Mouse (Mus musculus): ENCODE measurements around the gene Atxn7l2.

The Atxn7l2 gene

GRCm38 (mm10) chr3:108205601-108206000 lies 5.1 kb downstream of the Atxn7l2 start:
- no peak for DNase-seq (ENCODE audit: low read depth, low spot score)

DNA sequence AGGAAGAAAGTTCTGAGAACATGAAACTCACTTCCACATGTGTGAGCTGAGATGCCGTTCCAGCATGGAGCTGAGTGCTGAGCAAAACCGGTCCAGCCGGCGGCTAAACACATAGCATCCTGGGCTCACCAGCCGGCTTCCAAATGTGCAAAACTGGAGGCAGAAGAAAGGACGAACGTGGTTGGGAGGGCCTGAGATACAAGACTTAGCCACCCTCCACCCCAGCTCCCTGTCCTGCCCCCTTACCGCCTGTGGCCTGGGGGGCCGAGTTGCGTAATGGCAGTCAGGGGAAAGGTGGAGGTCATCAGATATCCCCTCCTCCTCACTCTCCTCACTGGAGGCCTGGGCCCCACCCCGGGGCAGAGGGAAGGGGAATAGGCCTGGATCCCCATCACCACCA lies 6.3 kb downstream of the Atxn7l2 start:
- no peak for DNase-seq (ENCODE audit: low read depth, low spot score)

DNA sequence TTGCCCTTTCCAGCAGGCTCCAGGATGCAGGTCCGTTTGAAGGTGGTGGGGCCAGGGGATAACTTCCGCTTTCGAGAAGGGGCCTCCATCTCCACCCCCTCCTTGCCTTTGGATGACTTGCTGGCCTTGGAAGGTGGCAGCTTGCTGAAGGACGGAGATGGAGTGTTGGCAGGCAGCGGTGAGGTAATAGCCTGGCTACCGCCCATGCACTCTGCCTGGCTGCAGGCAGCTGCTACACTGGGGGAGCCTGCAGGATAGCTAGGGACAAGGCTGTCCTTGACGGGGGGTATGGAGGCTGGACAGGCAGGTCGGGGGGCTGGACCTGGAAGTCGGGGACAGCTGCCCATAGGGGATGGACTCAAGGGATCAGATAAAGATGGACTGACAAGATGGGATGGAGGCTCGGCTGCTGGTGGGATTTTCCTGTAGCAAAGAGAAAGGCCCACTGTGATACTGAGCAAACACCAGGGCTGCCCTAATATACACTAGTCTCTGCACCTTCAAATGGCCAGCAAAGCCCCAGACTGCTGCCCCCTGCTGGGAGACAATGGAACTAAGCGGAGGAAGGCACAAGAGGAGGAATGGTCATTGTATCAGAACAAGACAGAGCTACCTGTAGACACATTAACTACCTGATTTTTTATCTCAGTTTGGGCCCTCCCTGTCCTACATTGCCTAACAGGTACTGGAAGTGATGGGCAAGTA lies 7.0 kb downstream of the Atxn7l2 start:
- DNase-seq (ENCODE audit: low read depth, low spot score): no peak

GRCm38 (mm10) chr3:108203212-108203611 lies 7.5 kb downstream of the Atxn7l2 start:
- no peak for DNase-seq (ENCODE audit: low read depth, low spot score)

DNA sequence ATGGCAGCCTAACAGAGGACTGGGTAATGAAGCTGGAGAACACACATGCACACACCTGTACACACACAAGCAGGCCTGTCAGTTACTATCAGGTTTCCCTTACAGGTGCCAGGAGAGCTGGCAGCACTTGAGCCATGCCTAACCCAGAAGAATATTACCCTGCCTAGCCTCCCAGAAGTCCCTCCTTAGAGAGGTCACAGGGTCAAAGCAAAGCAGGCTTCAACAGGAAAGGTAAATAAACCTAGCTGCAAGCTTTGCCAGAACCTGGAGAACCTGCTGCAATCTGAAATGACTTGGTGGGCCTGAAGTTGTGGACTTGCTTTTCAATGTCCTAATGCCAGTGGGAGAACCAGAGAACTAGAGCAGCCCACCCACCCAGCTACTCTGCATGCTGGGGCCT lies 8.2 kb downstream of the Atxn7l2 start:
- no peak for DNase-seq (ENCODE audit: low read depth, low spot score)

DNA sequence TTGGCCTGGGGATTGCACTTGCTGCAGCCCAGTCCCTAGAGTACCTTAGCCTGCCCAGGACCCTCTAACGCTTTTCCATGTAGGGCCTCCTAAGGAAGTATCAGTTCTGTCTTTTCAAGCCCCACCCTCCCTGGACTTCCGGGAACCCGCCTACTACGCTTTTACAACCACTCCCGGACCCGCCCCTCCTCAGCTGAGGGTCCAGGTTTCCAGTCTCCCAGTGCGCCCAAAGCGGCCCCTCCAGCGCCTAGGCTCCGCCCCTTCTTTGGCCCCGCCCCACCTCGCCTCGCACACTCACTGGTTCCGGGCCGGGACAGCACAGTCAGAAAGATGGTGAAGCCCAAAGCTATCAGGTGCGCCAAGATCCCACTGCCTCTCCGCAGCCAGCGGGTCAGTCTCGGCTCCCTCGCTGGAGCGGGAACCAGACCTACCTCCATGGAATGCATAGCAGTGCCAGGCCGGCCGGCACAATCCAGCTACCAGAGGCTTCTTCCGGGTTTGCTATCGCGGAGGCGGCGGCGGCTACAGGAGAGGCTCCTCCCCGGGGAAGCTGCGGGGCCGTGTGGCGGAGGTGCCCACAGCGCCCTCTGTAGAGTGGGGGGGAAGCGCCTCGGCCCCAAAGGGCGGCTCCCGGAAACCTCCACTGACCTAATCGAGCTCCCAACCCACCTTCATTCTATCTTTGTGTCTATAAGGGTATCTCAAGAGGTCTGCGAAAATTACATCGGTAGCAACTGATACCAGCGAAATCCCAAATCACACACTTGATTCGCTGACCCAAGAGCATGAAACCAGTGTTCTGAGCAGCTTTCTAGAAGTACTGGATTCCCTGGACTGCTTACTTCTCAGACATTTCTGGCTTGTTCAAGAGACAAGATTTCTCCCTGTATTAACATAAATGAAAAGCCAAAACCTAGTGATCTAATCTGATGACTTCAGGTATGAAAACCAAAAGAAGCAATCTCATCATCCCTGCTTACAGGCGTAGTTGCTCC lies 10.1 kb downstream of the Atxn7l2 start, which contains the start of gene Cyb561d1:
Gene Cyb561d1, minus strand, starts transcription at position 884 of the 995 bp plus-strand sequence.
- DNase-seq (ENCODE audit: low read depth, low spot score): no peak

DNA sequence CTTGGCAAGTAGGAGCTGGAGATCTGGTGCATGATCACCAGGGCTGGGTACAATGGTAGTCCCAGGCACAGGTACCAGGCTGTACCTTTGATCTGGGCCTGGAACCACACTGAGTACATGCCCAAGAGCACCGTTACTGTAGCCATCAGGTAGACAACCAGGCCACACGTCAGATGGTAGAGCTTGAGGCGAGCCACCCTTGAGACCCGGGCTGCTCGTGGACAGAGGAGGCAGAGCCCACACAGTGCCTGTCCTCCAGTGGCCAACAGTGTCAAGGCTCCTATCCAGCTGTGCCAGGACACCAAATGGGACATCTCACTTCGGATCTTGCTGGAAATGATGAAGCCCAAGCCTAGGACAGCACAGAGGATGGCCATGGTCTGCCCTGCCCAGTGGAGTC lies 11.5 kb downstream of the Atxn7l2 start:
- DNase-seq (ENCODE audit: low read depth, low spot score): no peak

GRCm38 (mm10) chr3:108197066-108197497 lies 13.7 kb downstream of the Atxn7l2 start:
- peak; percentile 84 for DNase-seq (ENCODE audit: low read depth, low spot score)

DNA sequence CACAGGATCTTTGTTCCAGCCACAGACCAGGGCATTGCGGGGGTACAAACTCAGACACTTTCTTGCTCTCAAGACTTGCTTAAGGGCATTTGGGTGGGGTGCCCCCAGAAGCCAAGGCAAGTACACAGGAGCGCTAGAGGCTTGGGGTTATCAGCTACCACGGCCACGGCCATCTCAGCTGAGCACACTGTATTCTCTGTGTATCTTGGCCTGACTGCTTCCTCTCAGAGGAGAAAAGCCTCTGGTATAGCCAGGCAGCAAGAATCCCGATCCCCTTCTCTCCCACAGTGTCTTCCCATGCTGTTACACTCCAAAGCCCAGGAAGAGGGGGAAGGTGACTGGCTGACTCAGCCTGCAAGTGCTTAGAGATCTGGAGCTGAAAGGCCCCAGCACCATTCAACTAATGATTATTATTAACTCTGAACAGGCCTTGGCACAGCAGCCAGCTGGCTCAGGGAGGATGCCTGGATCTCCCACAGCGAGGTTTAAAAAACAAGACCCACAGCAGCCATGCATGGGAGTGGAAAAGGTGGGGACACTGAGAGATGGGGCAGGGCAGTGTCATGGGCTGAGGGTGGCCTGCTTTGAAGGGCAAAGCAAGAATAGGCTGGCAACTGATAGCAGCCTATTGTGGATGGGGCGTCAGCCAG lies 14.7 kb downstream of the Atxn7l2 start:
- DNase-seq (ENCODE audit: low read depth, low spot score): peak; percentile 77

- no peak for DNase-seq (ENCODE audit: low read depth, low spot score)
These were observed 15.4 kb downstream of the Atxn7l2 start for GRCm38 (mm10) chr3:108195287-108195686.

GRCm38 (mm10) chr3:108193686-108194085 lies 17.0 kb downstream of the Atxn7l2 start:
- DNase-seq (ENCODE audit: low read depth, low spot score): no peak

DNA sequence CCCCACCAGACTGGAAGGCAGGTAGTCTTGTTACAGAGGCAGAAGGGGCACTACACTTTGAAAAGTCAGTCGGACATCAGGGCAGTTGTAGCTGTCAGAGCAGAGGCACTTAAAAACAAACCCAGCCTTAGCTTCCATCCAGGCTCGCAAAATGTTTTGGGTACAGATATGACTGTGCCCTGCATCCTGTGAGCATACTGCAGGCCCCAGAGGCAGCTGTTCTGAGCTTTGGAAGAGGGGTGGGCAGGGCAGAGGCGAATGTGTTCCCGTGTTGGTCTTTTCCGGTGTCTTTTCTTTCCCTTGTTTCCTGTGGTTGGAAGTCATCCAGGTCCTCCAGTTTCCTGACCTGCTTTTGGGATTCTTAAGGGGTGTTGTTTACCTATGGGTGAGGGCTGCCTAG lies 20.8 kb downstream of the Atxn7l2 start:
- DNase-seq (ENCODE audit: low read depth, low spot score): no peak

- no peak for DNase-seq (ENCODE audit: low read depth, low spot score)
These were observed 21.8 kb downstream of the Atxn7l2 start for GRCm38 (mm10) chr3:108188716-108189490.

DNA sequence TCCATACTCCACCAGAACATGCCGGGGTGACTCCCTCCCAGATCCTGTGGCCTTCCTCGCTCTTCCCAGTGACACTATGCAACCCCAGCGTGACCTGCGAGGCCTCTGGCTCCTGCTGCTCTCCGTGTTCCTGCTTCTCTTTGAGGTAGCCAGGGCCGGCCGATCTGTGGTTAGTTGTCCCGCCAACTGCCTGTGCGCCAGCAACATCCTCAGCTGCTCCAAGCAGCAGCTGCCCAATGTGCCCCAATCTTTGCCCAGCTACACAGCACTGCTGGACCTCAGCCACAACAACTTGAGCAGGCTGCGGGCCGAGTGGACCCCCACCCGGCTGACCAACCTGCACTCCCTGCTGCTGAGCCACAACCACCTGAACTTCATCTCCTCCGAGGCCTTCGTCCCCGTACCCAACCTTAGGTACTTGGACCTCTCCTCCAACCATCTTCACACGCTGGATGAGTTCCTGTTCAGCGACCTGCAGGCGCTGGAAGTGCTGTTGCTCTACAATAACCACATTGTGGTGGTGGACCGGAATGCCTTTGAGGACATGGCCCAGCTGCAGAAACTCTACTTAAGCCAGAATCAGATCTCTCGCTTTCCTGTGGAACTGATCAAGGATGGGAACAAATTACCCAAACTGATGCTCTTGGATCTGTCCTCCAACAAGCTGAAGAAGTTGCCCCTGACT lies 23.5 kb downstream of the Atxn7l2 start:
- DNase-seq (ENCODE audit: low read depth, low spot score): no peak

- no peak for DNase-seq (ENCODE audit: low read depth, low spot score)
These were observed 24.4 kb downstream of the Atxn7l2 start, which contains the start of gene Amigo1 for GRCm38 (mm10) chr3:108186098-108187047. TSS of gene Amigo1 (plus strand) at chr3:108186335.

DNA sequence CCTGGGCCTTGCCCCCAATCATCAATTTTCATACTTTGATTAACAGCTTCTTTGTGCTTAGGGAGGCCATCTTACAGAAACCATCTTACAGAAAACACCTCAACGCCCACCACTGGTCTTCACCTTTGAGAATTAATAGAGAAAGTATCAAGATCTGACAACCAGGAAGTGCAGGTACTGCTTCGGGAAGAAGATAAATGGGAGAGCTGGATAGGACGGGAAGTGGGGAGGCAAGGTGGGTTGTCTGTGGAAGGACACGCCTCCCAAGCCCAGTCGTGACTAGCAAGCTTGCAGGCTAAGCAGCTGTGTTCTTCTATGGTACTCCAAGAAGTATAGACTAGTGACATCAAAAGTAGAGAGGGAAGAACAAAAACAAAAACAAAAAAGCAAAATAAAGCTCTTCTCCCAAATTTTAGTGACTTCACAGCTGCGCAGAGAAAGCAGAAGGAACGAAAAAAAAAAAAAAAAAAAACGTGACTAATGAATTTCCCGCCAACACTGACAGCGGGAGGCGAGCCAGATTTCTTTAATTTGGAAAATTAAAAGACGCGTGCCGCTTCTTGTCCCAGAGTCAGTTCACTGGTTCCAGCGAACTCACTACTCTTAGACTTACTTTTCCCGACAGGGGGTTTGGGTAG lies 25.2 kb downstream of the Atxn7l2 start:
- DNase-seq (ENCODE audit: low read depth, low spot score): no peak

DNA sequence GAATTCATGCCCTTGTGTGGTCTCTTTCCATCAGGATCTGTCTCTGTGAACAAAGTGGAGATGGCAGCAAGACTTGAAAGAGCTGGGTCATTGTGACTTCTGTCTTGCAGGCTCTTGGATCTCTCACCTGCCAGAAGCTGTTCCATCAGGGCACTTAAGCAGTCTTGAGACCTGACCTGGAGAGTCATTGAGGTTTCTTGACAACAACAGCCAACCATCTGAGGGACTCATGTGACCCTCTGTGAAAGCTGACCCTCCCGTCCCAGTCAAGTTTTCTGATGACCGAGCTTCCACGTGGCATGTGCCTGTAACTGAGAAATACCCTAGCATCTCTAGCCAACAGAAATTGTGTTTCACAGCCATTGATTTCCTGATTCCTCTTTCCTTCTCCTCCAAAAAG lies 26.0 kb downstream of the Atxn7l2 start:
- DNase-seq (ENCODE audit: low read depth, low spot score): no peak

DNA sequence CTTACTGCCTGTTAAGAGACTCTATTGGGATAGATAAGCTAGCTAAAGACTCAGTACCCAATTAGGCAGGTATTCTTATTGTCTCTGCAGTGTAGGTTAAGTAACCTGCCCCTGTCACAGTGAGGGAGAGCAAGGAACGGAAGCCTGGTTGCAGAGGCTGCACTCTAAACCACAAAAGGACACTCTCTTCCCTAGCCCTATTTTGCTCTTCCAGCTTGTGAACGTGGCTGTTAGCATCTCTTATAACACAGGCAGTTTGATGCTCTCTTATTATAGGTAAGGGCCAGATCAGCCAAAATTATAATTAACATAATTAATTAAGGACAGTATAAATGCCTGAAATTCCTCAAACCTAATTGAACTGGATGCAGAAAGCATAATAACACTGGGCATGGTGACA lies 30.2 kb downstream of the Atxn7l2 start:
- no peak for DNase-seq (ENCODE audit: low read depth, low spot score)

Data from telencephalon, adult 2 months (tissue).